Mouse (Mus musculus): ENCODE data around the gene Mest. TPM values are rescaled to one million over a fixed set of nuclear protein-coding genes. Genes with fewer than 3 reads are reported as not detected.

Gene Mest
- polyA plus RNA-seq, 1 experiment from 2014 or later, result 1,492 TPM

- Histone ChIP-seq H3K36me3 (ENCODE audit: control insufficient read depth, insufficient read depth, low read length) (no peaks in the 10 kb centered on the region), H3K27ac (ENCODE audit: low read depth, low read length) (no peak overlapping the region), H3K9me3 (ENCODE audit: control insufficient read depth, low read length) (no peaks in the 10 kb centered on the region), H3K4me1 (ENCODE audit: control insufficient read depth, insufficient read depth, low read length) (peaks cover 9% of the 10 kb centered on the region), H3K27me3 (ENCODE audit: control insufficient read depth, insufficient read depth, low read length) (no peaks in the 10 kb centered on the region), H3K9ac (ENCODE audit: low read length) (no peak overlapping the region), H3K4me3 (ENCODE audit: low read depth, low read length) (no peak overlapping the region), H3K4me2 (ENCODE audit: low read depth) (no peak overlapping the region)
- no peak for ATAC-seq (ENCODE audit: insufficient read depth, low FRiP score, low TSS enrichment)
- WGBS, result 53% methylated on average over 5 of the region's 5 CpGs
- no peak for DNase-seq (ENCODE audit: low spot score)
Measured at GRCm38 (mm10) chr6:30697464-30697863, 25.9 kb upstream of the Mest start.

- Histone ChIP-seq H3K36me3 (ENCODE audit: control insufficient read depth, insufficient read depth, low read length) (no peaks in the 10 kb centered on the region), H3K4me3 (ENCODE audit: low read depth, low read length) (no peak overlapping the region), H3K4me1 (ENCODE audit: control insufficient read depth, insufficient read depth, low read length) (peaks cover 5% of the 10 kb centered on the region), H3K9ac (ENCODE audit: low read length) (no peak overlapping the region), H3K27me3 (ENCODE audit: control insufficient read depth, insufficient read depth, low read length) (no peaks in the 10 kb centered on the region), H3K27ac (ENCODE audit: low read depth, low read length) (no peak overlapping the region), H3K4me2 (ENCODE audit: low read depth) (no peak overlapping the region), H3K9me3 (ENCODE audit: control insufficient read depth, low read length) (no peaks in the 10 kb centered on the region)
- ATAC-seq (ENCODE audit: insufficient read depth, low FRiP score, low TSS enrichment), result no peak
- DNase-seq (ENCODE audit: low spot score), result no peak
- 95% methylated on average over 4 of the region's 4 CpGs for WGBS
Measured at GRCm38 (mm10) chr6:30698036-30698435, 25.3 kb upstream of the Mest start.

GRCm38 (mm10) chr6:30700182-30700581 lies 23.2 kb upstream of the Mest start:
- Histone ChIP-seq H3K27me3 (ENCODE audit: control insufficient read depth, insufficient read depth, low read length) (no peaks in the 10 kb centered on the region), H3K4me3 (ENCODE audit: low read depth, low read length) (no peak overlapping the region), H3K4me2 (ENCODE audit: low read depth) (no peak overlapping the region), H3K27ac (ENCODE audit: low read depth, low read length) (no peak overlapping the region), H3K9me3 (ENCODE audit: control insufficient read depth, low read length) (no peaks in the 10 kb centered on the region), H3K36me3 (ENCODE audit: control insufficient read depth, insufficient read depth, low read length) (no peaks in the 10 kb centered on the region), H3K9ac (ENCODE audit: low read length) (no peak overlapping the region), H3K4me1 (ENCODE audit: control insufficient read depth, insufficient read depth, low read length) (no peaks in the 10 kb centered on the region)
- DNase-seq (ENCODE audit: low spot score) (peak; percentile 44), ATAC-seq (ENCODE audit: insufficient read depth, low FRiP score, low TSS enrichment) (no peak)
- 58% methylated on average over 6 of the region's 6 CpGs for whole genome bisulfite sequencing

- Histone ChIP-seq H3K9me3 (ENCODE audit: control insufficient read depth, low read length) (no peaks in the 10 kb centered on the region), H3K4me2 (ENCODE audit: low read depth) (no peak overlapping the region), H3K4me1 (ENCODE audit: control insufficient read depth, insufficient read depth, low read length) (no peaks in the 10 kb centered on the region), H3K4me3 (ENCODE audit: low read depth, low read length) (no peak overlapping the region), H3K27ac (ENCODE audit: low read depth, low read length) (no peak overlapping the region), H3K27me3 (ENCODE audit: control insufficient read depth, insufficient read depth, low read length) (no peaks in the 10 kb centered on the region), H3K9ac (ENCODE audit: low read length) (no peak overlapping the region), H3K36me3 (ENCODE audit: control insufficient read depth, insufficient read depth, low read length) (no peaks in the 10 kb centered on the region)
- ATAC-seq (ENCODE audit: insufficient read depth, low FRiP score, low TSS enrichment), result no peak
- DNase-seq (ENCODE audit: low spot score), result no peak
- WGBS, result 65% methylated on average over 6 of the region's 6 CpGs
Measured at GRCm38 (mm10) chr6:30702881-30703280, 20.5 kb upstream of the Mest start.

GRCm38 (mm10) chr6:30703476-30703875 lies 19.9 kb upstream of the Mest start:
- H3K27ac ChIP-seq (ENCODE audit: low read depth, low read length), result no peak overlapping the region
- no peaks in the 10 kb centered on the region for H3K36me3 ChIP-seq (ENCODE audit: control insufficient read depth, insufficient read depth, low read length)
- no peaks in the 10 kb centered on the region for H3K4me1 ChIP-seq (ENCODE audit: control insufficient read depth, insufficient read depth, low read length)
- no peak for ATAC-seq (ENCODE audit: insufficient read depth, low FRiP score, low TSS enrichment)
- H3K27me3 ChIP-seq (ENCODE audit: control insufficient read depth, insufficient read depth, low read length), result no peaks in the 10 kb centered on the region
- DNase-seq (ENCODE audit: low spot score), result no peak
- no peak overlapping the region for H3K9ac ChIP-seq (ENCODE audit: low read length)
- no peak overlapping the region for H3K4me2 ChIP-seq (ENCODE audit: low read depth)
- no peaks in the 10 kb centered on the region for H3K9me3 ChIP-seq (ENCODE audit: control insufficient read depth, low read length)
- no peak overlapping the region for H3K4me3 ChIP-seq (ENCODE audit: low read depth, low read length)
- WGBS, result 69% methylated on average over 6 of the region's 6 CpGs

GRCm38 (mm10) chr6:30703977-30704602 lies 19.3 kb upstream of the Mest start:
- H3K9me3 ChIP-seq (ENCODE audit: control insufficient read depth, low read length), result no peaks in the 10 kb centered on the region
- no peak overlapping the region for H3K4me3 ChIP-seq (ENCODE audit: low read depth, low read length)
- no peak for ATAC-seq (ENCODE audit: insufficient read depth, low FRiP score, low TSS enrichment)
- no peak overlapping the region for H3K27ac ChIP-seq (ENCODE audit: low read depth, low read length)
- H3K4me1 ChIP-seq (ENCODE audit: control insufficient read depth, insufficient read depth, low read length), result peaks cover 1% of the 10 kb centered on the region; the same call in 1 of the 2 replicates
- DNase-seq (ENCODE audit: low spot score), result no peak
- no peaks in the 10 kb centered on the region for H3K27me3 ChIP-seq (ENCODE audit: control insufficient read depth, insufficient read depth, low read length)
- WGBS, result 72% methylated on average over 9 of the region's 9 CpGs
- H3K4me2 ChIP-seq (ENCODE audit: low read depth), result no peak overlapping the region
- no peaks in the 10 kb centered on the region for H3K36me3 ChIP-seq (ENCODE audit: control insufficient read depth, insufficient read depth, low read length)
- no peak overlapping the region for H3K9ac ChIP-seq (ENCODE audit: low read length)

GRCm38 (mm10) chr6:30709115-30709514 lies 14.2 kb upstream of the Mest start:
- ATAC-seq (ENCODE audit: insufficient read depth, low FRiP score, low TSS enrichment), result no peak
- no peaks in the 10 kb centered on the region for H3K36me3 ChIP-seq (ENCODE audit: control insufficient read depth, insufficient read depth, low read length)
- H3K27ac ChIP-seq (ENCODE audit: low read depth, low read length), result no peak overlapping the region
- H3K4me1 ChIP-seq (ENCODE audit: control insufficient read depth, insufficient read depth, low read length), result peaks cover 13% of the 10 kb centered on the region; the same call in 1 of the 2 replicates
- H3K27me3 ChIP-seq (ENCODE audit: control insufficient read depth, insufficient read depth, low read length), result no peaks in the 10 kb centered on the region
- no peak overlapping the region for H3K9ac ChIP-seq (ENCODE audit: low read length)
- H3K4me3 ChIP-seq (ENCODE audit: low read depth, low read length), result no peak overlapping the region
- DNase-seq (ENCODE audit: low spot score), result no peak
- no peaks in the 10 kb centered on the region for H3K9me3 ChIP-seq (ENCODE audit: control insufficient read depth, low read length)
- WGBS, result 34% methylated on average over 6 of the region's 6 CpGs
- no peak overlapping the region for H3K4me2 ChIP-seq (ENCODE audit: low read depth)

- H3K4me2 ChIP-seq (ENCODE audit: low read depth), result no peak overlapping the region
- H3K4me1 ChIP-seq (ENCODE audit: control insufficient read depth, insufficient read depth, low read length), result peaks cover 18% of the 10 kb centered on the region; the same call in 1 of the 2 replicates
- no peak for DNase-seq (ENCODE audit: low spot score)
- H3K9ac ChIP-seq (ENCODE audit: low read length), result no peak overlapping the region
- H3K4me3 ChIP-seq (ENCODE audit: low read depth, low read length), result no peak overlapping the region
- ATAC-seq (ENCODE audit: insufficient read depth, low FRiP score, low TSS enrichment), result no peak
- H3K9me3 ChIP-seq (ENCODE audit: control insufficient read depth, low read length), result no peaks in the 10 kb centered on the region
- H3K27ac ChIP-seq (ENCODE audit: low read depth, low read length), result peak overlapping the region; percentile 66
- H3K27me3 ChIP-seq (ENCODE audit: control insufficient read depth, insufficient read depth, low read length), result no peaks in the 10 kb centered on the region
- no peaks in the 10 kb centered on the region for H3K36me3 ChIP-seq (ENCODE audit: control insufficient read depth, insufficient read depth, low read length)
- 44% methylated on average over 25 of the region's 25 CpGs for WGBS
Measured at GRCm38 (mm10) chr6:30710371-30711364, 12.7 kb upstream of the Mest start.

Data from neural tube, embryonic 11.5 days (tissue).